Mouse (Mus musculus): Measurements from ENCODE around the gene Pcmt1. TPM values are rescaled to one million over a fixed set of nuclear protein-coding genes. Genes with fewer than 3 reads are reported as not detected.

The Pcmt1 gene
- 233 and 235 TPM in 2 replicates for polyA plus RNA-seq (2021; fragmentation: Nextera tagmentation)
- long read RNA-seq, experiment 1, transcript Pcmt1-208 (8 exons, 2,757 nt) = minor isoform, 115 of 466 reads
- long read RNA-seq, experiment 1, transcript Pcmt1-202 (8 exons, 2,491 nt) = major isoform, 169 of 466 reads
- long read RNA-seq, experiment 1, transcript Pcmt1-210 (7 exons, 1,132 nt) = minor isoform, 65 of 466 reads
- long read RNA-seq, experiment 1, partial matches to known transcripts = 33 of 466 reads
- long read RNA-seq, experiment 1, other reads (novel, unspliced or antisense) = 84 of 466 reads
- long read RNA-seq, experiment 2, transcript Pcmt1-208 (8 exons, 2,757 nt) = minor isoform, 308 of 1,339 reads
- long read RNA-seq, experiment 2, transcript Pcmt1-210 (7 exons, 1,132 nt) = minor isoform, 79 of 1,339 reads
- long read RNA-seq, experiment 2, transcript Pcmt1-202 (8 exons, 2,491 nt) = major isoform, 714 of 1,339 reads
- long read RNA-seq, experiment 2, partial matches to known transcripts = 20 of 1,339 reads
- long read RNA-seq, experiment 2, other reads (novel, unspliced or antisense) = 218 of 1,339 reads

GRCm38 (mm10) chr10:7680731-7681301 lies at the start of gene Pcmt1, which contains the start of gene Lats1:
Gene Pcmt1, minus strand, starts transcription at chr10:7681136.
Gene Lats1, plus strand, starts transcription at chr10:7681214.

GRCm38 (mm10) chr10:7725751-7726500 lies 45.0 kb upstream of the Pcmt1 start, which contains the start of gene Katna1:
Gene Katna1, plus strand, starts transcription at chr10:7726000.

GRCm38 (mm10) chr10:7667342-7667802 lies 13.6 kb downstream of the Pcmt1 start, which contains the start of gene Nup43:
Gene Nup43, plus strand, starts transcription at chr10:7667503.

GRCm38 (mm10) chr10:7589592-7590233 lies 91.2 kb downstream of the Pcmt1 start, which contains the start of gene Lrp11:
Gene Lrp11, plus strand, starts transcription at chr10:7589800.

Other genes starting within 250 kb of the Pcmt1 start
- 0.03 TPM in 1 of 2 replicates, not detected in the other for gene Ulbp1, start 207.5 kb downstream of the Pcmt1 start, polyA plus RNA-seq (2021; fragmentation: Nextera tagmentation)
- gene Lrp11, start 91.3 kb downstream of the Pcmt1 start, polyA plus RNA-seq (2021; fragmentation: Nextera tagmentation) = 106 and 118 TPM in 2 replicates
- gene Nup43, start 13.6 kb downstream of the Pcmt1 start, polyA plus RNA-seq (2021; fragmentation: Nextera tagmentation) = 11.8 and 12.6 TPM in 2 replicates
- gene Lats1, start 78 bp upstream of the Pcmt1 start, polyA plus RNA-seq (2021; fragmentation: Nextera tagmentation) = 1.2 and 1.5 TPM in 2 replicates
- gene Katna1, start 44.9 kb upstream of the Pcmt1 start, polyA plus RNA-seq (2021; fragmentation: Nextera tagmentation) = 11.6 and 12.1 TPM in 2 replicates
- gene Ginm1, start 111.7 kb upstream of the Pcmt1 start, polyA plus RNA-seq (2021; fragmentation: Nextera tagmentation) = 48.6 and 56.9 TPM in 2 replicates
- 24.2 and 25.6 TPM in 2 replicates for gene Ppil4, start 111.8 kb upstream of the Pcmt1 start, polyA plus RNA-seq (2021; fragmentation: Nextera tagmentation)
- not detected in 2 replicates for gene Zc3h12d, start 151.3 kb upstream of the Pcmt1 start, polyA plus RNA-seq (2021; fragmentation: Nextera tagmentation)

Data from layer of hippocampus, adult 6 months (tissue).